9 mouse cellular contexts compared by ENCODE assay signal in the genomic region with DNA sequence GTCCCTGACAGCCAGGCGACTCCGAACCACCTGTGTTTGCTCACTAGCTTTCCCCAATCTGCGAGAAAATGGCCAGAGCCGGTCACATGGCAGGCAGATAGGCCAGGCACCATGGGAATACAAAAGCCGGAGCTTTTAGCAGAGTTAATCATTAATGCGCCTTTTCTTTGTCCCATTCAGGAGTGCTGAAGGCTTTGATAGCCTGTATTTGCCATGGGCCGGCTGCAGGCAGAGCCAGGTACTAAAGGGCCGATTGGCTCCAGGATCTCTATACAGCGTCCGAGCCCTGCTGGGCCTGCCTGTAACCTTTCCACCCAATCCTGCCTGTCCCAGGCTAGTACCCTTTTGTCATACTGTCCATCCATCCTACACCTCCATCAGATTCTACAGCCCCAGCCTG.
A peak's percentile ranks its signal among the peaks of the same experiment; 100 is the strongest.
DNase-seq lines count a peak whose midpoint lies in the region; ATAC-seq and TF ChIP-seq lines count a peak whose summit lies in the region.
"Had no signal": no experiment of that assay in that cellular context is flagged by ENCODE, and none has a peak within 500 bp of the region (broad histone marks: within the 10 kb centered on the region; RNA-seq: fewer than 3 reads in every experiment).

No protein-coding gene starts in this region.

- peaks cover 5% of the 10 kb centered on the region; the same call in 1 of the 2 replicates for H3K4me1 ChIP-seq in midbrain, embryonic 11.5 days (ENCODE audit: control insufficient read depth, insufficient read depth, low read length)
- H3K4me1 ChIP-seq in midbrain, postnatal 0 days (ENCODE audit: insufficient read depth, low read length): no peaks in the 10 kb centered on the region
- H3K4me1 ChIP-seq in kidney, postnatal 0 days (replicated peaks; ENCODE audit: insufficient read depth, low read length): no peaks in the 10 kb centered on the region
- H3K4me1 ChIP-seq in lung, embryonic 16.5 days (replicated peaks; ENCODE audit: control insufficient read depth, insufficient read depth, low read length): no peaks in the 10 kb centered on the region
- no peaks in the 10 kb centered on the region for H3K4me1 ChIP-seq in heart, embryonic 12.5 days (replicated peaks)

- H3K4me3 ChIP-seq in midbrain, embryonic 11.5 days (ENCODE audit: low read depth, low read length): no peak overlapping the region
- no peak overlapping the region for H3K4me3 ChIP-seq in midbrain, postnatal 0 days (ENCODE audit: low read depth, low read length)
- H3K4me3 ChIP-seq in kidney, postnatal 0 days (replicated peaks; ENCODE audit: low read depth, low read length): no peak overlapping the region
- H3K4me3 ChIP-seq in lung, embryonic 16.5 days (ENCODE audit: low read length): no peak overlapping the region
- no peak overlapping the region for H3K4me3 ChIP-seq in heart, embryonic 12.5 days

- H3K27me3 ChIP-seq in midbrain, embryonic 11.5 days (ENCODE audit: control insufficient read depth, insufficient read depth, low read length): no peaks in the 10 kb centered on the region
- no peaks in the 10 kb centered on the region for H3K27me3 ChIP-seq in midbrain, postnatal 0 days (ENCODE audit: insufficient read depth, low read length)
- no peaks in the 10 kb centered on the region for H3K27me3 ChIP-seq in kidney, postnatal 0 days (ENCODE audit: insufficient read depth, low read length)
- H3K27me3 ChIP-seq in lung, embryonic 16.5 days (ENCODE audit: control insufficient read depth, insufficient read depth, low read depth, low read length): no peaks in the 10 kb centered on the region
- H3K27me3 ChIP-seq in heart, embryonic 12.5 days (replicated peaks): 0 out of 2 replicates have a peak, but pooled peaks cover 11% of the 10 kb centered on the region

- TF ChIP-seq CTCF in midbrain, postnatal 0 days (IDR thresholded peaks at IDR 0.05): no peak
- TF ChIP-seq CTCF in kidney, postnatal 0 days (IDR thresholded peaks at IDR 0.05; ENCODE audit: low read depth): no peak

- DNase-seq in midbrain, embryonic 11.5 days (ENCODE audit: low spot score, missing footprints): peak; percentile 87
- DNase-seq in midbrain, postnatal 0 days (ENCODE audit: low spot score): no peak
- peak; percentile 5 for DNase-seq in kidney, postnatal 0 days (ENCODE audit: low spot score)
- DNase-seq in yolk sac, embryonic 10.5 days (ENCODE audit: low spot score): peak; percentile 84
- DNase-seq in gastrocnemius, postnatal 36 days: no peak
- no peak for DNase-seq in adrenal gland, adult 18-20 months (ENCODE audit: low spot score in 2 of 2)
- DNase-seq: adrenal gland, postnatal 10 days had no signal

- no peaks in the 10 kb centered on the region for H3K9me3 ChIP-seq in midbrain, embryonic 11.5 days (ENCODE audit: control insufficient read depth, low read length)
- no peaks in the 10 kb centered on the region for H3K9me3 ChIP-seq in midbrain, postnatal 0 days (ENCODE audit: low read length)
- no peaks in the 10 kb centered on the region for H3K9me3 ChIP-seq in kidney, postnatal 0 days (replicated peaks; ENCODE audit: low read length)
- H3K9me3 ChIP-seq in lung, embryonic 16.5 days (ENCODE audit: control insufficient read depth, low read length): no peaks in the 10 kb centered on the region
- no peaks in the 10 kb centered on the region for H3K9me3 ChIP-seq in heart, embryonic 12.5 days (replicated peaks)

- H3K4me2 ChIP-seq in midbrain, embryonic 11.5 days: no peak overlapping the region
- H3K4me2 ChIP-seq in midbrain, postnatal 0 days (ENCODE audit: low read depth, low read length, poor library complexity, severe bottlenecking): no peak overlapping the region
- H3K4me2 ChIP-seq in kidney, postnatal 0 days (ENCODE audit: low read length): no peak overlapping the region
- no peak overlapping the region for H3K4me2 ChIP-seq in lung, embryonic 16.5 days (ENCODE audit: low read depth, low read length)
- no peak overlapping the region for H3K4me2 ChIP-seq in heart, embryonic 12.5 days

- H3K36me3 ChIP-seq in midbrain, embryonic 11.5 days (ENCODE audit: control insufficient read depth, insufficient read depth, low read length): no peaks in the 10 kb centered on the region
- H3K36me3 ChIP-seq in midbrain, postnatal 0 days (ENCODE audit: insufficient read depth, low read length): no peaks in the 10 kb centered on the region
- H3K36me3 ChIP-seq in kidney, postnatal 0 days (ENCODE audit: insufficient read depth, low read length): no peaks in the 10 kb centered on the region
- no peaks in the 10 kb centered on the region for H3K36me3 ChIP-seq in lung, embryonic 16.5 days (ENCODE audit: control insufficient read depth, insufficient read depth, low read length)
- H3K36me3 ChIP-seq in heart, embryonic 12.5 days: no peaks in the 10 kb centered on the region

- intact Hi-C loops in gastrocnemius, postnatal 36 days (cut with DNase I): no loop called here

- peak; percentile 80 for ATAC-seq in midbrain, embryonic 11.5 days (ENCODE audit: low FRiP score)
- ATAC-seq in midbrain, postnatal 0 days (ENCODE audit: low FRiP score): no peak
- ATAC-seq in kidney, postnatal 0 days (replicated peaks; ENCODE audit: low FRiP score, low read depth): peak; percentile 61; the same call in 1 of the 2 replicates
- peak; percentile 92 for ATAC-seq in lung, embryonic 16.5 days (ENCODE audit: low read depth)
- no peak for ATAC-seq in heart, embryonic 12.5 days (ENCODE audit: insufficient number of reproducible peaks, low FRiP score)

- no peak overlapping the region for H3K9ac ChIP-seq in midbrain, embryonic 11.5 days (ENCODE audit: low read length)
- H3K9ac ChIP-seq in midbrain, postnatal 0 days (replicated peaks; ENCODE audit: low read length, poor library complexity, severe bottlenecking): no peak overlapping the region
- no peak overlapping the region for H3K9ac ChIP-seq in kidney, postnatal 0 days (ENCODE audit: low read depth, low read length)
- no peak overlapping the region for H3K9ac ChIP-seq in lung, embryonic 16.5 days (ENCODE audit: low read length)
- no peak overlapping the region for H3K9ac ChIP-seq in heart, embryonic 12.5 days

- WGBS in midbrain, embryonic 11.5 days: 20% methylated on average over 10 of the region's 10 CpGs
- 23% methylated on average over 10 of the region's 10 CpGs for WGBS in midbrain, postnatal 0 days
- WGBS in kidney, postnatal 0 days: 30% methylated on average over 10 of the region's 10 CpGs
- 36% methylated on average over 10 of the region's 10 CpGs for WGBS in lung, embryonic 16.5 days
- 44% methylated on average over 10 of the region's 10 CpGs for WGBS in heart, embryonic 12.5 days

- H3K27ac ChIP-seq in midbrain, embryonic 11.5 days (ENCODE audit: low read depth, low read length): 0 out of 2 replicates have a peak overlapping the region, but pooled peaks have one; percentile 20
- H3K27ac ChIP-seq in midbrain, postnatal 0 days (ENCODE audit: low read depth, low read length): no peak overlapping the region
- no peak overlapping the region for H3K27ac ChIP-seq in kidney, postnatal 0 days
- peak overlapping the region; percentile 74 for H3K27ac ChIP-seq in lung, embryonic 16.5 days (ENCODE audit: low read length)
- no peak overlapping the region for H3K27ac ChIP-seq in heart, embryonic 12.5 days (ENCODE audit: poor library complexity, severe bottlenecking)

Comparison
In these comparisons a context has a peak if more than half of its experiments do, and no peak if none do; other contexts are left out.
1. ATAC-seq: peak in midbrain, embryonic 11.5 days (single experiment), kidney, postnatal 0 days (single experiment) and lung, embryonic 16.5 days (single experiment); none in midbrain, postnatal 0 days (single experiment) and heart, embryonic 12.5 days (single experiment).
2. DNase-seq: peak in midbrain, embryonic 11.5 days (single experiment), kidney, postnatal 0 days (single experiment) and yolk sac, embryonic 10.5 days (single experiment); none in midbrain, postnatal 0 days (single experiment), gastrocnemius, postnatal 36 days (0 of 2) and adrenal gland, adult 18-20 months (0 of 2).
3. H3K27ac ChIP-seq: peak in midbrain, embryonic 11.5 days (single experiment) and lung, embryonic 16.5 days (single experiment); none in midbrain, postnatal 0 days (single experiment), kidney, postnatal 0 days (single experiment) and heart, embryonic 12.5 days (single experiment).